Mouse (Mus musculus) cerebellum, adult (tissue): ENCODE results near the gene Rfx7.
"Not testable (repeated sequence)": the region's sequence is repeated elsewhere in the genome, so short reads cannot be mapped to it uniquely, and the experiment has no call there.

ENCODE experiments used
- ATAC-seq: cut with Nextera tagmentation; 2 replicates; pipeline ENCODE4 v1.9.2; 2017; ENCODE audit warnings: mild to moderate bottlenecking, moderate library complexity, mixed read lengths; ENCODE audit not compliant: insufficient number of reproducible peaks, low FRiP score, low TSS enrichment

Gene Rfx7

DNA sequence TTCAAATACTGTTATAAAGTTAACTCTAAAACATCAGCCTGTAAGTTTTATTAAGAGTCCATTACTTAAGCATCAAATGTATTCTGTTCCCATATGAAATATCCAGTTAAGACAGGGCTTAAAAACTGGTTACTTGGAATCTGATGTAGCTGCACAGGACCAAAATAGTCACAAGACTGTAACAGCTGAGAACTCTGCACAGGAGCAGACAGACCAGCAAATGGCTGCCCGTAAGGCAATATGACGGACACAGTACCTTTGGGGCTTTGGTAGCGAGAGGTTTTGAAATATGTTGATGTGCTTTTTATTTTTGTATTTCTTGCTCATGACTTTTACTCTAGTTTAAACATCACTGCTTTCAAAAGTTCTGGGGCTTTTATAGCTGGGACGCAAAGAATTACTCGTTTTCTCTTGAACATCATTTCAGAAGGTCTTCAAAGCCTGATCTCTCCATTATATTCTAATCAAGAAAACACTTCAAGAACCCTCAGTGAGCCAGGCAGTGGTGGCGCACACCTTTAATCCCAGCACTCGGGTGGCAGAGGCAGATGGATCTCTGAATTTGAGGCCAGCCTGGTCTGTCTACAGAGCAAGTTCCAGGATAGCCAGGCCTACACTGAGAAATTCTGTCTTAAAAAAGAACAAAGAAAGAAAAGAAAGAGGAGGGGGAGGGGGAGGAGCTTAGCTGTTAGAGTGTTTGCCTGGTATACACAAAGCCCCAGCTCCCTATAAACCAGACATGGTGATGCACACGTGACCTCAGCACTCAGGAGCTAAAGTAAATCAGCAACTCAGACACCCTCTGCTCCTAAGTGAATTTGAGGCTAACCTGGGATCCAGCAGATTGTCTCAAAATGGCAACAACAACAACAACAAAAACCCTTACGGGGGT, 107.2 kb downstream of the Rfx7 start:
- ATAC-seq: peak; percentile 36; the same call in 1 of the 2 replicates

GRCm38 (mm10) chr9:72639843-72640621, 108.0 kb downstream of the Rfx7 start:
- peak; percentile 91 for ATAC-seq

DNA sequence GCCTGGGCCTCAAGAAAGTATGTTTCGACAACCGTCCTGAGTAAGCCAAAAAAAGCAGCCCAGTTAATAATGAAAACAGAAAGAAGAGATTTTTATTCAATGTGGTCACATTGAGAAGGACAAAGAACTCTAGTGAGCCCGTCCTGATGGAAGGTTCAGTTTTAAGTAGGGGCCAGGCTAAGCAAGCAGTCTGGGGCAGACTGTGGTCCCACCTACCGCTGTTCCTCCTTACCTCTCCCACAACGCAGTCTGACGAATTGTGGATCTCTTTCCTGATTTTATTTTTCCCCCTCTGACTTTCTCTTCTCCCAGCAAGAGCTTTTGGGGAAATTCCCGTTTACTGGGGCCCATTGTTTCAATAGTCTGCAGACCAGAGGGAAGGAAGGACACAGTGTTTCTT, 108.6 kb downstream of the Rfx7 start:
- ATAC-seq: no peak

GRCm38 (mm10) chr9:72641093-72641680, 109.1 kb downstream of the Rfx7 start:
- ATAC-seq: no peak

DNA sequence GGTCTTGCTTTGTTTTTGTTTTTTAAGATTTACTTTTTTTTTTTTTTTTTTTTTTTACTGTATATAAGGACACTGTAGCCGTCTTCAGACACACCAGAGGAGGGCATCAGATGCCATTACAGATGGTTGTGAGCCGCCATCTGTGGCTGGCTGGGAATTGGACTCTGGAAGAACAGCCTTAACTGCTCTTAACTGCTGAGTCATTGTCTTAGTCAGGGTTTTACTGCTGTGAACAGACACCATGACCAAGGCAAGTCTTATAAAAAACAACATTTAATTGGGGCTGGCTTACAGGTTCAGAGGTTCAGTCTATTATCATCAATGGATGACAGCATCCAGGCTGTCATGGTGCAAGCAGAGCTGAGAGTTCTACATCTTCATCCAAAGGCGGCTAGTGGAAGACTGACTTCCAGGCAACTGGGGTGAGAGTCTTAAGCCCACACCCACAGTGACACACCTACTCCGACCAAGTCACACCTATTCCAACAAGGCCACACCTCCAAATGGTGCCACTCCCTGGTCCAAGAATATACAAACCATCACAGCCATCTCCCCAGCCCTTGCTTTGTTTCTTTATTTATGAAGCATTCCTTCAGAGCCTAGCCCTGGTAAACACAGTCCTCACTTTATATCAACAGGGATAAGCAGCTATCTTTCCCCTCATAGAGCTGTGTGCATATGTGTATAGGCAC, 110.9 kb downstream of the Rfx7 start:
- ATAC-seq: not testable (repeated sequence)

DNA sequence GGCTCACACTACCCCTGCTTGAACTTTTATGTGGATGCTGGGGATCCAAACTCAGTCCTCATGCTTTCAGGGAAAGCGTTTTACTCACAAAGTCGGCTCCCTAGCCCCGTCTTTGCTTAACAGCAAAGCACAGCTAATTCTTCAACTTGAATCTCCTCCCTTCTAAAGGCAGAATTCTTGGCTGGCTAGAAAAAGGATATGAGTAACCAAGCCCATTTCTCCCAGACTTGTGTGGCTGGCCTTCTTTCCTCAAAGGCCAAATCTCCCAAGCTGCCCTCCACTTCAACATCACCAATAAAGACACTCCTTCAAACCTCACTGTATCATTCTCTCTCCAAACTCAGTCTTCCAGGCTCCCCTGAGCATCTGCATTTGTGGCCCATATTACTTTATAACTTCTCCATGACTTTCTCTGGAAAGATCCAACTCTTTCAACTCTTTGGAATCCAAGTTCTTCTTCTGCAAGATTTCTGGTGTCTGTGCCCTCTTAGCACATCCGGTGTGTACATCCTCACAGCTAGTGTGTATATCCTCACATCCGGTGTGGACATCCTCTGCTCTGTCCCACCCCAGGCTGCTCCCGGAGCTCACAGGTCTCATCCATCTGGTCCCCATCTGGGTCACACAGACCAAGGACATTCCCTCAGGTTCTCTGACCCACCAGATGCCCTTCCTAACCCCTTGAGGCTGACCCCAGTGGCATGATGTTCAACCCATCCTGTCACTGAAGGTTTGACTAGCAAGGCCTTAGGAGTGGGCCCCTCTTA, 111.8 kb downstream of the Rfx7 start:
- ATAC-seq: no peak

DNA sequence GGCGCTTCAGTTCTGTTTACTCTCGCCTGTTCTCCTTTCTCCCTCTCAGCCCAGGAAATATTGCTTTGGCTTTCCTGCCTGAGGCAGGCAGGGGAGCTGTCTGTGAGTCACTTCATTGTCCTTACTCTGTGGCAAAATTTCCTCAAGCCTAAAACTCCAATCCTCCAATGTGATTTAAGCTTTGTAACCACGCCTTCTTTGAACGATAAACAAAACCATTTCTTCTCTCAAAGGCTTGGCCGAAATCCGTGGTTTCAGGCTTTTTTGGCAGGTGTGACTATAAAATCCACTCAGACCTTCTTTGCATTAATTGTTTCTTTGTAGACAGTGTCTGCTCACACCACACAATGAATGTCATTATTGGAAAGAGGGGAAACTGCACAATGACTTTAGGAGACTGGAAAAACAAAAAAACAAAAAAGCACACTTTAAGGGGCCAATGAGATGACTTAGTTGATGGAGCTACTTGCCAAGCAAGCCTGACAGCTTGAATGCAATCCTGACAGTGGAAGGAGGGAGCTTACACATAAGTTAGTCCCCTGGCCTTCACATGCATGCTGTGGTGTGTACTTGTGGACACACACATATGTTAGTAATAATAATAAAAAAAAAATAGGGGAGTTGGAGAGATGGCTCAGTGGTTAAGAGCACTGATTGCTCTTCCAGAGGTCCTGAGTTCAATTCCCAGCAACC, 112.5 kb downstream of the Rfx7 start:
- ATAC-seq: no peak

- no peak for ATAC-seq
Measured at GRCm38 (mm10) chr9:72649781-72650180, 117.7 kb downstream of the Rfx7 start.

DNA sequence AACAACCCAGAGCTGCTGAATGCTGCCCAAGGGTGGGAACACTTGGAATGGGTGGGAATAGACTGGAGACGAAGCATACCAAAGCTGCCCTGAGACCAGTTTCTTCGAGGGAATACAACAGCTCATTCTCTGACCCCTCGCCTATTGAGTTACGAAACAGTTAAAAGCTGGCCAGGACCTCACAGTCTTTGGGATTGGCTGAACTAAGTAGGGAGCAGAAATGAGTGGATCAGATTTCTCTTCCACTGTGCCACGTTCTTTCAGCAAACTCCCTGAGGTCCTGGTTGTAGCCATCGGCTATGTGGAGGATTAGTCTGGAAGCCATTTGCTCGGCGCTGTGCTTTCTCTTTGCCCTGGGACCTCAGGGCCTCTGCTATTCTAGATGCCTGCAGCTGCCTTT, 120.9 kb downstream of the Rfx7 start:
- ATAC-seq: no peak

- no peak for ATAC-seq
Measured at GRCm38 (mm10) chr9:72653533-72653932, 121.5 kb downstream of the Rfx7 start.

GRCm38 (mm10) chr9:72654593-72655242, 122.7 kb downstream of the Rfx7 start:
- no peak for ATAC-seq

GRCm38 (mm10) chr9:72655602-72656001, 123.6 kb downstream of the Rfx7 start:
- no peak for ATAC-seq

DNA sequence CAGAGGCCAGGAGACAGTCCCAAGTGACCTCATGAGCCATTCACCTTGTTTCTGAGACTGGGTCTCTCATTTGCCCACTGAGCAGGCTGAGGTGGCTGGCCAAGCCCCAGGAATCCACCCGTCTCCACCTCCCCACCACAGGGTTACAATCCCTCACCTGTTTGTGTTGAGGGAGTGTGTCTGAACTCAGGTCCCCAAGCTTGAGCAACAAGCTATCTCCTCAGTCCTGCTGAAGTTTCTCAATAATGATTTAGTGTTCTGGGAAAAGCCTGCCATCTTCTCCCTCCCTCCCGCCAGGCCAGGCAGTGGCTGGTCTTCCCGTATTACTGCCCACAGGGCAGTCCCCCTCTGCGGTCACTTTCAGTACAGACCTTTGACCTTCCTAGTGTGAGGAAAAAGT, 124.5 kb downstream of the Rfx7 start:
- ATAC-seq: no peak

DNA sequence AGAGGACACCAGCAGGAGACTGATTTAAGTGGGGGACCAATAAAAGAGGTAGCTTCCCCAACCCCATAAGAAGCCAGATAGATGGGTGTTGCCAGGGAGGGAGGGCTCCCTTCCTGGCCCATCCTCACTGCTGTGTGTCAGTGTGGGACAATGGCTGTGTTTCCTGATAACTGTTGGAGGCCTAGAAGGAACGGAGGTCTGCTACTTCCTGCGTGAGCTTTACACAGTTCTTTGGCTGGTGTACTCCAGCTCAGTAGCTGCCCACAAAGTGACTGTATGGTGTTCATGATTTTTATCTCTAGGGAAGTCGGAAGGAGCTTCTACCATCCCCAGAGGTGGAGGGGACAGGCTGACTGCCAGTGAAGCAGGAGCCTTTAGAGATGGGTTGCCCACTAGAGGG, 124.9 kb downstream of the Rfx7 start:
- no peak for ATAC-seq

DNA sequence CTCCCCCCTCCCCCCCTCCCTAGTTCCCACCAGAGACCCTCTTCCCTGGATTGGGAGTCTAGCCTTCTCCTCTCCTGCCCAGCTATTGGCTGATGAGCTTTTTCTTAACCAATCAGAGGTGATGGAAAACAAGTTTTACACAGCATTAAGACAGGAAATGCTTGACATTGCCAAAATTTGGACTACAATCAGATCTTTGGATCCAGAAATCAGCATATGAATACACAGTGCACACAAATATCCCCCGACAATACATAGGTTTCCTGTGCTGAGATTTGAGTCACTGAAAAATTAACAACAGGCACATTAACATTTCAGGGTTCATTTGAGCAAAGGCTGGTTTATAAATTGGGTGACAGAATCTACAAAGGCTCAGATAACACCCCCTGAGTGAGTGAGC, 125.7 kb downstream of the Rfx7 start:
- no peak for ATAC-seq

GRCm38 (mm10) chr9:72660139-72660538, 128.1 kb downstream of the Rfx7 start:
- no peak for ATAC-seq

DNA sequence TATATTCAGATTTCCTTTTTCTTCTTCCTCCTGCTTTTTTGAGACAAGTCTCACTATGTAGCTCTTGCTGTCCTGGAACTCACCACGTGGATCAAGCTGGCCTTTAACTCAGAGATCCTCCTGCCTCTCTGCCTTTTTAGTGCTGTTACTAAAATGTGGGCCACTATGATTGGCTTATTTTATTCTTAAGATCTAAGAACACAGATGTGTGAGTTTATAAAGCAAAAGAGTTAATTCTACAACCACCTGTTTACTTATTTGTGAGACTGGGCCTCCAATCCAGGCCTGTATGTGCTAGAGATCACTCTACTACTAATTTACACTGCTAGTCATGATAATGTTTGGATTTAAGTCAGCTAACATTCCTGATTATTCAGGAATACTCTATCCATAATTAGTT, 128.9 kb downstream of the Rfx7 start:
- no peak for ATAC-seq

DNA sequence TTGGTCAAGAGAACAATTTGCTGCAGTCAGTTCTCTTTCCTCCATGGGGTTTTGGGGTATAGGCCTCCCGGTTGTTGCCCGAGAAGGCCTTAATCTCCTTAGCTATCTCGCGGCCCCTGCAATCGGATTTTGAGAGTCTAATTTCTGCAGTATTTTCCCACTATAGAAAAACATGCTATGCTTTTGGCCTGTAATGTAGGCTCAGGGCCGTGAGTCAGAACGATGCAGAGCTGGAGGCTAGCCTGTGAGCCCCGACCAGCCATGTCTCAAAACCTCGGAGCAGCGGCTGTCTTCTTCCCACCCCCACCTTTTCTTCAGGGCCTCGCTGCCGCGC, 129.5 kb downstream of the Rfx7 start:
- ATAC-seq: no peak
